Mouse (Mus musculus): ENCODE results near the gene Dst. TPM values are rescaled to one million over a fixed set of nuclear protein-coding genes. Genes with fewer than 3 reads are reported as not detected.

Dst gene
- polyA plus RNA-seq, 1 experiment from 2014 or later: 3.3 TPM

GRCm38 (mm10) chr1:34103713-34104172, 195.7 kb downstream of the Dst start:
- H3K27ac ChIP-seq: peak overlapping the region; percentile 55
- peak; percentile 6 for DNase-seq
- no peaks in the 10 kb centered on the region for H3K27me3 ChIP-seq
- peaks cover 8% of the 10 kb centered on the region for H3K4me1 ChIP-seq (replicated peaks)
- peak; percentile 81 for ATAC-seq (ENCODE audit: low read depth)
- no peaks in the 10 kb centered on the region for H3K36me3 ChIP-seq
- H3K4me3 ChIP-seq (replicated peaks): no peak overlapping the region
- WGBS (ENCODE audit: insufficient replicate concordance): 6% methylated on average over 3 of the region's 3 CpGs
- no peaks in the 10 kb centered on the region for H3K9me3 ChIP-seq (replicated peaks)
- 0 out of 2 replicates have a peak overlapping the region, but pooled peaks have one; percentile 5 for H3K4me2 ChIP-seq
- H3K9ac ChIP-seq: no peak overlapping the region

- Histone ChIP-seq H3K27me3 (no peaks in the 10 kb centered on the region), H3K4me1 (replicated peaks) (peaks cover 10% of the 10 kb centered on the region), H3K9me3 (replicated peaks) (no peaks in the 10 kb centered on the region), H3K36me3 (no peaks in the 10 kb centered on the region), H3K9ac (no peak overlapping the region), H3K4me2 (no peak overlapping the region), H3K27ac (no peak overlapping the region), H3K4me3 (replicated peaks) (no peak overlapping the region)
- DNase-seq (no peak), ATAC-seq (ENCODE audit: low read depth) (0 out of 2 replicates have a peak, but pooled peaks have one; percentile 26)
- 26% methylated on average over 8 of the region's 8 CpGs for WGBS (ENCODE audit: insufficient replicate concordance)
Measured at GRCm38 (mm10) chr1:34104846-34105245, 196.8 kb downstream of the Dst start.

GRCm38 (mm10) chr1:34106606-34107005, 198.6 kb downstream of the Dst start:
- Histone ChIP-seq H3K27ac (no peak overlapping the region), H3K4me2 (no peak overlapping the region), H3K4me1 (replicated peaks) (peaks cover 14% of the 10 kb centered on the region), H3K9me3 (replicated peaks) (no peaks in the 10 kb centered on the region), H3K9ac (no peak overlapping the region), H3K36me3 (no peaks in the 10 kb centered on the region), H3K27me3 (no peaks in the 10 kb centered on the region), H3K4me3 (replicated peaks) (no peak overlapping the region)
- 41% methylated on average over 8 of the region's 8 CpGs for WGBS (ENCODE audit: insufficient replicate concordance)
- DNase-seq: no peak
- ATAC-seq (ENCODE audit: low read depth): no peak

GRCm38 (mm10) chr1:34107076-34107475, 199.1 kb downstream of the Dst start:
- Histone ChIP-seq H3K27ac (no peak overlapping the region), H3K27me3 (no peaks in the 10 kb centered on the region), H3K4me1 (replicated peaks) (peaks cover 14% of the 10 kb centered on the region), H3K4me2 (no peak overlapping the region), H3K36me3 (no peaks in the 10 kb centered on the region), H3K9me3 (replicated peaks) (no peaks in the 10 kb centered on the region), H3K4me3 (replicated peaks) (no peak overlapping the region), H3K9ac (no peak overlapping the region)
- ATAC-seq (ENCODE audit: low read depth) (no peak), DNase-seq (no peak)
- 56% methylated on average over 8 of the region's 8 CpGs for WGBS (ENCODE audit: insufficient replicate concordance)

GRCm38 (mm10) chr1:34109599-34110210, 201.7 kb downstream of the Dst start:
- Histone ChIP-seq H3K4me3 (replicated peaks) (no peak overlapping the region), H3K36me3 (no peaks in the 10 kb centered on the region), H3K9me3 (replicated peaks) (no peaks in the 10 kb centered on the region), H3K4me2 (no peak overlapping the region), H3K27me3 (no peaks in the 10 kb centered on the region), H3K9ac (no peak overlapping the region), H3K4me1 (replicated peaks) (peaks cover 14% of the 10 kb centered on the region), H3K27ac (no peak overlapping the region)
- no peak for ATAC-seq (ENCODE audit: low read depth)
- WGBS (ENCODE audit: insufficient replicate concordance): 45% methylated on average over 6 of the region's 6 CpGs
- DNase-seq: no peak

GRCm38 (mm10) chr1:34110862-34111261, 202.8 kb downstream of the Dst start:
- 41% methylated on average over 2 of the region's 2 CpGs for WGBS (ENCODE audit: insufficient replicate concordance)
- no peak for DNase-seq
- no peak for ATAC-seq (ENCODE audit: low read depth)
- no peak overlapping the region for H3K27ac ChIP-seq
- H3K9ac ChIP-seq: no peak overlapping the region
- H3K9me3 ChIP-seq (replicated peaks): no peaks in the 10 kb centered on the region
- H3K27me3 ChIP-seq: no peaks in the 10 kb centered on the region
- H3K4me2 ChIP-seq: no peak overlapping the region
- no peaks in the 10 kb centered on the region for H3K36me3 ChIP-seq
- no peak overlapping the region for H3K4me3 ChIP-seq (replicated peaks)
- H3K4me1 ChIP-seq (replicated peaks): 0 out of 2 replicates have a peak, but pooled peaks cover 9% of the 10 kb centered on the region

- Histone ChIP-seq H3K4me2 (no peak overlapping the region), H3K27ac (no peak overlapping the region), H3K4me1 (replicated peaks) (0 out of 2 replicates have a peak, but pooled peaks cover 6% of the 10 kb centered on the region), H3K36me3 (no peaks in the 10 kb centered on the region), H3K27me3 (no peaks in the 10 kb centered on the region), H3K4me3 (replicated peaks) (no peak overlapping the region), H3K9ac (no peak overlapping the region), H3K9me3 (replicated peaks) (no peaks in the 10 kb centered on the region)
- 60% methylated on average over 2 of the region's 2 CpGs for WGBS (ENCODE audit: insufficient replicate concordance)
- DNase-seq (no peak), ATAC-seq (ENCODE audit: low read depth) (no peak)
Measured at GRCm38 (mm10) chr1:34111954-34112353, 203.9 kb downstream of the Dst start.

- Histone ChIP-seq H3K4me1 (replicated peaks) (no peaks in the 10 kb centered on the region), H3K36me3 (no peaks in the 10 kb centered on the region), H3K27me3 (no peaks in the 10 kb centered on the region), H3K9ac (no peak overlapping the region), H3K4me2 (no peak overlapping the region), H3K27ac (no peak overlapping the region), H3K4me3 (replicated peaks) (no peak overlapping the region), H3K9me3 (replicated peaks) (no peaks in the 10 kb centered on the region)
- DNase-seq: no peak
- WGBS (ENCODE audit: insufficient replicate concordance): 63% methylated on average over 11 of the region's 11 CpGs
- no peak for ATAC-seq (ENCODE audit: low read depth)
Measured at GRCm38 (mm10) chr1:34116444-34116843, 208.4 kb downstream of the Dst start.

- Histone ChIP-seq H3K36me3 (no peaks in the 10 kb centered on the region), H3K27me3 (no peaks in the 10 kb centered on the region), H3K9ac (no peak overlapping the region), H3K4me2 (no peak overlapping the region), H3K27ac (no peak overlapping the region), H3K9me3 (replicated peaks) (no peaks in the 10 kb centered on the region), H3K4me3 (replicated peaks) (no peak overlapping the region), H3K4me1 (replicated peaks) (no peaks in the 10 kb centered on the region)
- ATAC-seq (ENCODE audit: low read depth) (no peak), DNase-seq (no peak)
- WGBS (ENCODE audit: insufficient replicate concordance): 79% methylated on average over 9 of the region's 9 CpGs
Measured at GRCm38 (mm10) chr1:34117056-34117455, 209.0 kb downstream of the Dst start.

- no peak overlapping the region for H3K4me2 ChIP-seq
- no peak for ATAC-seq (ENCODE audit: low read depth)
- no peak for DNase-seq
- no peaks in the 10 kb centered on the region for H3K9me3 ChIP-seq (replicated peaks)
- H3K27ac ChIP-seq: no peak overlapping the region
- H3K27me3 ChIP-seq: no peaks in the 10 kb centered on the region
- no peak overlapping the region for H3K9ac ChIP-seq
- H3K36me3 ChIP-seq: no peaks in the 10 kb centered on the region
- 0 out of 2 replicates have a peak, but pooled peaks cover 2% of the 10 kb centered on the region for H3K4me1 ChIP-seq (replicated peaks)
- H3K4me3 ChIP-seq (replicated peaks): no peak overlapping the region
- 34% methylated on average over 3 of the region's 3 CpGs for WGBS (ENCODE audit: insufficient replicate concordance)
Measured at GRCm38 (mm10) chr1:34117709-34118108, 209.7 kb downstream of the Dst start.

GRCm38 (mm10) chr1:34120066-34120465, 212.0 kb downstream of the Dst start:
- 0 out of 2 replicates have a peak, but pooled peaks cover 5% of the 10 kb centered on the region for H3K4me1 ChIP-seq (replicated peaks)
- H3K4me2 ChIP-seq: no peak overlapping the region
- H3K27me3 ChIP-seq: no peaks in the 10 kb centered on the region
- 57% methylated on average over 6 of the region's 6 CpGs for WGBS (ENCODE audit: insufficient replicate concordance)
- H3K36me3 ChIP-seq: no peaks in the 10 kb centered on the region
- H3K9ac ChIP-seq: no peak overlapping the region
- no peaks in the 10 kb centered on the region for H3K9me3 ChIP-seq (replicated peaks)
- ATAC-seq (ENCODE audit: low read depth) (no peak), DNase-seq (no peak)
- no peak overlapping the region for H3K27ac ChIP-seq
- H3K4me3 ChIP-seq (replicated peaks): no peak overlapping the region

- 50% methylated on average over 6 of the region's 6 CpGs for WGBS (ENCODE audit: insufficient replicate concordance)
- ATAC-seq (ENCODE audit: low read depth) (peak; percentile 53; the same call in 1 of the 2 replicates), DNase-seq (no peak)
- no peaks in the 10 kb centered on the region for H3K36me3 ChIP-seq
- H3K9me3 ChIP-seq (replicated peaks): no peaks in the 10 kb centered on the region
- H3K27me3 ChIP-seq: no peaks in the 10 kb centered on the region
- H3K9ac ChIP-seq: no peak overlapping the region
- H3K4me2 ChIP-seq: 0 out of 2 replicates have a peak overlapping the region, but pooled peaks have one; percentile 41
- H3K4me3 ChIP-seq (replicated peaks): peak overlapping the region; percentile 30; the same call in 1 of the 2 replicates
- 0 out of 2 replicates have a peak, but pooled peaks cover 5% of the 10 kb centered on the region for H3K4me1 ChIP-seq (replicated peaks)
- H3K27ac ChIP-seq: peak overlapping the region; percentile 47; the same call in 1 of the 2 replicates
Measured at GRCm38 (mm10) chr1:34120602-34121001, 212.6 kb downstream of the Dst start.

All from liver, embryonic 13.5 days (tissue).